8 mouse cellular contexts compared by ENCODE assay signal in the genomic region with DNA sequence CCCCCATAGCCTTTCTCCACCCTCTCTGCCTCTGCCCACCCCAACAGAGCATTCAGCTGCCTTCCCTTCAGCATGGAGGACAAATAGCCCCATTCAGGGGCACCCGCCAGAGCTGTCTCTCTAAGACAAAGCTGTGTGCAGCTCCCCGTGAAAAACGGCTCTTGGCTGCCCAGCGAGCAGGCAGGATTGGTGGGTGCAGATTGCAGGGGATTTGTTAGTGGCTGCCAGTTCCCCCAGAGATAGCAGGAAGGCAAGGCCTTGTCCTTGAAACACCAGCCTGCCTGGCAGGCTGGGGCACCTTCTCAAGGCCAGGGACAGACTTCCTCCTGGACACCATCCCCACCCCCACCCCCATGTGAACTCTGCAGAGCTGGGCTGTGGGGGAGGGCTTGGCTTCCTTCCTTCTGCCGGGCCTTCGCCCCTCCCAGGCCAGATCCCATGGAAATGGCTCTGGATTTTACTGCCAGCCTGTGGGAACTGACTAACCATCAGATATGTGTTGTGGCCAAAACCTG.
DNase-seq lines count a peak whose midpoint lies in the region; ATAC-seq and TF ChIP-seq lines count a peak whose summit lies in the region.

No protein-coding gene starts in this region.

- WGBS in forebrain, postnatal 0 days: 7% methylated on average over 6 of the region's 6 CpGs
- WGBS in intestine, embryonic 15.5 days: 9% methylated on average over 6 of the region's 6 CpGs
- 34% methylated on average over 6 of the region's 6 CpGs for WGBS in liver, embryonic 12.5 days (ENCODE audit: insufficient replicate concordance)
- WGBS in neural tube, embryonic 11.5 days: 6% methylated on average over 6 of the region's 6 CpGs

- H3K27ac ChIP-seq in forebrain, postnatal 0 days (ENCODE audit: low read depth, low read length): peak overlapping the region; percentile 97
- peak overlapping the region; percentile 87 for H3K27ac ChIP-seq in intestine, embryonic 15.5 days
- H3K27ac ChIP-seq in liver, embryonic 12.5 days: peak overlapping the region; percentile 73
- peak overlapping the region; percentile 98 for H3K27ac ChIP-seq in neural tube, embryonic 11.5 days (ENCODE audit: low read depth, low read length)

- H3K9me3 ChIP-seq in forebrain, postnatal 0 days (ENCODE audit: low read length): no peaks in the 10 kb centered on the region
- H3K9me3 ChIP-seq in intestine, embryonic 15.5 days: no peaks in the 10 kb centered on the region
- no peaks in the 10 kb centered on the region for H3K9me3 ChIP-seq in liver, embryonic 12.5 days (replicated peaks)
- H3K9me3 ChIP-seq in neural tube, embryonic 11.5 days (ENCODE audit: control insufficient read depth, low read length): no peaks in the 10 kb centered on the region

- peaks cover 37% of the 10 kb centered on the region for H3K4me1 ChIP-seq in forebrain, postnatal 0 days (ENCODE audit: insufficient read depth)
- peaks cover 59% of the 10 kb centered on the region for H3K4me1 ChIP-seq in intestine, embryonic 15.5 days (replicated peaks)
- H3K4me1 ChIP-seq in liver, embryonic 12.5 days: peaks cover 59% of the 10 kb centered on the region
- H3K4me1 ChIP-seq in neural tube, embryonic 11.5 days (ENCODE audit: control insufficient read depth, insufficient read depth, low read length): peaks cover 68% of the 10 kb centered on the region

- TF ChIP-seq CTCF in forebrain, postnatal 0 days (IDR thresholded peaks at IDR 0.05; ENCODE audit: low read depth): no peak

- H3K4me2 ChIP-seq in forebrain, postnatal 0 days (ENCODE audit: low read depth): 0 out of 2 replicates have a peak overlapping the region, but pooled peaks have one; percentile 5
- H3K4me2 ChIP-seq in intestine, embryonic 15.5 days (replicated peaks): peak overlapping the region; percentile 24; the same call in 1 of the 2 replicates
- no peak overlapping the region for H3K4me2 ChIP-seq in liver, embryonic 12.5 days
- H3K4me2 ChIP-seq in neural tube, embryonic 11.5 days (ENCODE audit: low read depth): 0 out of 2 replicates have a peak overlapping the region, but pooled peaks have one; percentile 25

- no peak overlapping the region for H3K4me3 ChIP-seq in forebrain, postnatal 0 days (ENCODE audit: low read depth, low read length)
- H3K4me3 ChIP-seq in intestine, embryonic 15.5 days (replicated peaks): no peak overlapping the region
- no peak overlapping the region for H3K4me3 ChIP-seq in liver, embryonic 12.5 days
- H3K4me3 ChIP-seq in neural tube, embryonic 11.5 days (ENCODE audit: low read depth, low read length): no peak overlapping the region

- DNase-seq in frontal cortex, postnatal 25 days (ENCODE audit: low spot score in 2 of 2): no peak
- peak; percentile 82 to 88 for DNase-seq in adrenal gland, postnatal 36 days
- peak; percentile 79 for DNase-seq in forebrain, postnatal 0 days
- DNase-seq in neural tube, embryonic 11.5 days (ENCODE audit: low spot score): peak; percentile 72
- DNase-seq in urinary bladder, postnatal 25 days (ENCODE audit: low spot score): no peak

- peak; percentile 24; the same call in 1 of the 2 replicates for ATAC-seq in frontal cortex, adult (ENCODE audit: low TSS enrichment)
- ATAC-seq in forebrain, postnatal 0 days: peak; percentile 47
- peak; percentile 72 for ATAC-seq in intestine, embryonic 15.5 days
- ATAC-seq in liver, embryonic 12.5 days: no peak
- peak; percentile 70 for ATAC-seq in neural tube, embryonic 11.5 days (ENCODE audit: insufficient read depth, low FRiP score, low TSS enrichment)

- peaks cover 4% of the 10 kb centered on the region; the same call in 1 of the 2 replicates for H3K36me3 ChIP-seq in forebrain, postnatal 0 days (ENCODE audit: insufficient read depth)
- peaks cover 16% of the 10 kb centered on the region for H3K36me3 ChIP-seq in intestine, embryonic 15.5 days
- peaks cover 34% of the 10 kb centered on the region for H3K36me3 ChIP-seq in liver, embryonic 12.5 days
- H3K36me3 ChIP-seq in neural tube, embryonic 11.5 days (ENCODE audit: control insufficient read depth, insufficient read depth, low read length): no peaks in the 10 kb centered on the region; the same call in 1 of the 2 replicates

- H3K9ac ChIP-seq in forebrain, postnatal 0 days: peak overlapping the region; percentile 37
- peak overlapping the region; percentile 5; the same call in 1 of the 2 replicates for H3K9ac ChIP-seq in intestine, embryonic 15.5 days
- H3K9ac ChIP-seq in liver, embryonic 12.5 days: no peak overlapping the region
- peak overlapping the region; percentile 62 for H3K9ac ChIP-seq in neural tube, embryonic 11.5 days (ENCODE audit: low read length)

- H3K27me3 ChIP-seq in forebrain, postnatal 0 days (ENCODE audit: insufficient read depth, low read length): no peaks in the 10 kb centered on the region
- no peaks in the 10 kb centered on the region for H3K27me3 ChIP-seq in intestine, embryonic 15.5 days (replicated peaks)
- H3K27me3 ChIP-seq in liver, embryonic 12.5 days (replicated peaks): no peaks in the 10 kb centered on the region
- H3K27me3 ChIP-seq in neural tube, embryonic 11.5 days (ENCODE audit: control insufficient read depth, insufficient read depth, low read length): no peaks in the 10 kb centered on the region

Comparison
In these comparisons a context has a peak if more than half of its experiments do, and no peak if none do; other contexts are left out.
1. DNase-seq: peak in adrenal gland, postnatal 36 days (2 of 2), forebrain, postnatal 0 days (single experiment) and neural tube, embryonic 11.5 days (single experiment); none in frontal cortex, postnatal 25 days (0 of 2) and urinary bladder, postnatal 25 days (single experiment).
2. Peak in every context shown above with its lines, with median percentiles within 50 percentile points of each other: H3K27ac ChIP-seq.